Mouse (Mus musculus) liver, embryonic 14.5 days (tissue): ENCODE data around the gene Acsbg1.

Experiments used
- CTCF ChIP-seq: IDR thresholded peaks from 2 replicates; pipeline ENCODE4 v1.5.1; 2016; ENCODE audit warnings: antibody characterized with exemption, low read depth, control low read depth
- EP300 ChIP-seq: IDR thresholded peaks from 2 replicates; pipeline ENCODE4 v1.6.1; 2016; ENCODE audit warnings: antibody characterized with exemption, low read depth

- TF ChIP-seq CTCF (no peak), EP300 (no peak)
These were observed 22.5 kb downstream of the Acsbg1 start for GRCm38 (mm10) chr9:54639192-54639591.
